Mouse (Mus musculus) hindbrain, embryonic 16.5 days (tissue): ENCODE measurements at regions not wholly inside any gene's neighbourhood (a gene's known extent, or its start where the extent isn't known, plus 50 kb on each side); places are given as distances from the start of the nearest gene placed in this dataset.

Experiments
- ATAC-seq: fragments of 200-750 bp; cut with Nextera tagmentation; 2 replicates; pipeline ENCODE4 v1.8.0; 2017; ENCODE audit warnings: moderate TSS enrichment, moderate library complexity
- H3K27ac ChIP-seq: fragments of 300-500 bp; sonication (generic); 2 replicates; pipeline ENCODE4 v1.5.1; 2014; ENCODE audit warnings: low read depth, mild to moderate bottlenecking, control low read depth, low read length, moderate library complexity
- H3K27me3 ChIP-seq: fragments of 300-500 bp; sonication (generic); replicated peaks from 2 replicates; pipeline ENCODE4 v1.6.1; 2014; ENCODE audit warnings: low read length; ENCODE audit not compliant: control insufficient read depth, insufficient read depth
- H3K36me3 ChIP-seq: fragments of 300-500 bp; sonication (generic); 2 replicates; pipeline ENCODE4 v1.6.1; 2014; ENCODE audit warnings: mild to moderate bottlenecking, low read length, moderate library complexity, mixed read lengths; ENCODE audit not compliant: control insufficient read depth, insufficient read depth
- H3K4me1 ChIP-seq: fragments of 300-500 bp; sonication (generic); 2 replicates; pipeline ENCODE4 v1.6.1; 2014; ENCODE audit warnings: low read depth, low read length; ENCODE audit not compliant: control insufficient read depth, insufficient read depth
- H3K4me2 ChIP-seq: fragments of 300-500 bp; sonication (generic); 2 replicates; pipeline ENCODE4 v1.6.1; 2014; ENCODE audit warnings: mild to moderate bottlenecking, low read length, control low read depth, moderate library complexity
- H3K4me3 ChIP-seq: fragments of 300-500 bp; sonication (generic); 2 replicates; pipeline ENCODE4 v1.5.1; 2014; ENCODE audit warnings: mild to moderate bottlenecking, low read length, control low read depth, moderate library complexity
- H3K9ac ChIP-seq: fragments of 300-500 bp; sonication (generic); 2 replicates; pipeline ENCODE4 v1.6.1; 2014; ENCODE audit warnings: low read depth, mild to moderate bottlenecking, control low read depth, low read length, moderate library complexity
- H3K9me3 ChIP-seq: fragments of 300-500 bp; sonication (generic); 2 replicates; pipeline ENCODE4 v1.6.1; 2014; ENCODE audit warnings: mild to moderate bottlenecking, low read length, moderate library complexity; ENCODE audit not compliant: control insufficient read depth
- WGBS: fragments of 180-500 bp; shearing (Covaris S2); extraction: QIAGEN DNeasy Blood & Tissue Kit; methylation state at CpG from one replicate; pipeline ENCODE4 v1.1.7; 2014; 5-methylcytosine and 5-hydroxymethylcytosine counted together

DNA sequence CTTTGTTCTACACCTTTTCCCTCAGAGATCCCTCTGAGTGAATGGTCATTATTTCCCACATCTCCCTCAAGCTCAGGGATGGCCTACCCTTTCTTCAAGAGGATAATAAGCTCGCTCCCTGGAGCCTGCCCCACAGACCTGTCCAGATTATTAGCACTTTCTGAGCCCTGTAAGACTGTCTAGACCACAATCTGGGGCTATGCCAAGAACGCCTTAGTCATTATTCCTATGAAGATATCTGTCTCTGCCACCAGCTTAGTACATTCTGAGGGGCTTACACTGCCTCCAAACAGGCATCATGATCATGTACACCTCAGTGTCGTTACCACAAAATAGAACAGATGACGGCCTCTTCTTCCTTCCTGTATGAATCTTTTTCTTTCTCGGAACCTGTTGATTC lies 124.9 kb downstream of the Cpeb2 start:
- Histone ChIP-seq H3K4me2 (no peak overlapping the region), H3K4me3 (no peak overlapping the region), H3K27ac (no peak overlapping the region), H3K36me3 (no peaks in the 10 kb centered on the region), H3K4me1 (peaks cover 16% of the 10 kb centered on the region), H3K9ac (no peak overlapping the region), H3K9me3 (no peaks in the 10 kb centered on the region), H3K27me3 (no peaks in the 10 kb centered on the region)
- 92% methylated on average over 5 of the region's 5 CpGs for WGBS
- no peak for ATAC-seq

DNA sequence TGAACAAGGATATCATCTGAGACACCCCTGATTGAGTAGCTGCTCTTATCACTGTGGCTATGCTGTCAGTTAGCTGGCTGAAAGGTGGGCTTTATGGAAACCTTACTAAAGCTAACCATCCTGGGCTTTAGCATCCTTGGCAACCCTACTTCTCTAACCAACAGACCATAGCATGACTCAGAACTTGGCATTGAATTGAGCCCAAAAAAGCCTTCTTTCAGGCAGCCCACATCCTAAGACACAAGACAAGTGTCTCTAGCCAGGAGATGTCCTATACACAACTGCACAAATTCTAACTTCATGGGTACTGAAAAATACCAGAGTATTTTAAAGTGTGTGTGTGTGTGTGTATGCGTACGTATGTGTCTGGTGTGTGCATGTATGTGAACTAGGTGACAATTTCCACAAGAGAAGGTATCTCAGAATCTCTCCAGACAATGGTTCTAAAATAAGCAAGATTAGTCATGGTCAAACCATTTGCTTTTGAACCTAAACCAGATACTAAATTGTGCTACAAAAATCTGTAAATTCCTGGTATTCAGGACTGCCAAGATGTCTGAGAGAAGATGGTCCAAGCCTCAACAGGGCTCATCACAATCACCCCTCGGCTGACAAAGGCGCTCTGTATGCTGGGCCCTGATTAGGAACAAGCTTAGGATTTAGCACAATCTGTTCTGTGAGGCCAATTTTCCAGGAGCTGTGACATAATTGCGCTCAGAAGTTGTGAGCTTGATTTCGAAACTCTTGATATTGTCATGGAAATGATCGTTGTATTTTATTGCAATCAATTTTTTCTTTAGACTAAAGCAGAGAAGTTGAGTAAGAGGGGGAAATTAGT lies 126.2 kb downstream of the Cpeb2 start:
- Histone ChIP-seq H3K9me3 (no peaks in the 10 kb centered on the region), H3K4me1 (peaks cover 11% of the 10 kb centered on the region), H3K27ac (no peak overlapping the region), H3K9ac (no peak overlapping the region), H3K27me3 (no peaks in the 10 kb centered on the region), H3K4me2 (no peak overlapping the region), H3K4me3 (no peak overlapping the region), H3K36me3 (no peaks in the 10 kb centered on the region)
- WGBS: 79% methylated on average over 7 of the region's 7 CpGs
- no peak for ATAC-seq

DNA sequence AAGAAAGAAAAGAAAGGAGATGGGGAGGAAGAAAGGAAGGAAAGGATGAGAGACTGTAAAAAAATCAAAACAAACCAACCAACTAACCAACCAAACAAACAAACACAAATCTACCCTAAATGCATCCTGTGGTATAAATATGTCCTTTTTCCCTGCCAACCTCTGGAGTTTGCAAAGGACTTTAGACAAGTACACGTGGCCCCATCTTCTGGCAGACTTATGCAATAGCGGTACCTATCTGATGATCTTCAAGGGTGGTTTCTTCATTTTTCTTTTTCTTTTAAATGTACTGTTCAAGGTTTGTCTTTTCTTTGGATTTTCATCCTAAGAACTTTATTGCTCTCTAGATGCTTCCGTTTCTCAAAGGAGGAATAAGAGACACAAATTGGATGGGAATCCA lies 127.3 kb downstream of the Cpeb2 start:
- ATAC-seq: no peak
- WGBS: 45% methylated on average over 3 of the region's 3 CpGs
- no peaks in the 10 kb centered on the region for H3K36me3 ChIP-seq
- no peak overlapping the region for H3K27ac ChIP-seq
- no peak overlapping the region for H3K9ac ChIP-seq
- peaks cover 2% of the 10 kb centered on the region; the same call in 1 of the 2 replicates for H3K4me1 ChIP-seq
- H3K4me2 ChIP-seq: no peak overlapping the region
- no peaks in the 10 kb centered on the region for H3K27me3 ChIP-seq
- H3K4me3 ChIP-seq: no peak overlapping the region
- no peaks in the 10 kb centered on the region for H3K9me3 ChIP-seq

DNA sequence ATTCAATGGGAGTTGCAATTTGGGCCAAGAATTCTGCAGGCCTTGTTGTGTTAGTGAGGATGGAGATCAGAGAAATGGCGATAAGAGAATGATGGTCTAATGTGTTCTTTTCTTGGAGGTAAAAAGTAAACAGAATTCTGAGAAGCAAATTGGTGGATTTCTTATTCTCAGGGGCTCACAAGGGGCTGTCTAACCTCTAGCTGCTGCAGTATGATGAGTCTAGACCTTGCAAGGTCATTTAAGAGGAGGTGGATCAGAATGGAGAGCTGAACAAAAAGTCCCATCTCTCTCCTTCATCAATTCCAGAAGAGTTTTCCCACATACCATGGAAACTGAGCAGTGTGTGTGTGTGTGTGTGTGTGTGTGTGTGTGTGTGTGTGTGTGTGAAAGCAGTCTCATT lies 128.1 kb downstream of the Cpeb2 start:
- Histone ChIP-seq H3K27me3 (no peaks in the 10 kb centered on the region), H3K9ac (no peak overlapping the region), H3K4me3 (no peak overlapping the region), H3K27ac (no peak overlapping the region), H3K4me2 (no peak overlapping the region), H3K36me3 (no peaks in the 10 kb centered on the region), H3K4me1 (no peaks in the 10 kb centered on the region), H3K9me3 (no peaks in the 10 kb centered on the region)
- 94% methylated on average over 1 of the region's 1 CpGs for WGBS
- ATAC-seq: no peak

DNA sequence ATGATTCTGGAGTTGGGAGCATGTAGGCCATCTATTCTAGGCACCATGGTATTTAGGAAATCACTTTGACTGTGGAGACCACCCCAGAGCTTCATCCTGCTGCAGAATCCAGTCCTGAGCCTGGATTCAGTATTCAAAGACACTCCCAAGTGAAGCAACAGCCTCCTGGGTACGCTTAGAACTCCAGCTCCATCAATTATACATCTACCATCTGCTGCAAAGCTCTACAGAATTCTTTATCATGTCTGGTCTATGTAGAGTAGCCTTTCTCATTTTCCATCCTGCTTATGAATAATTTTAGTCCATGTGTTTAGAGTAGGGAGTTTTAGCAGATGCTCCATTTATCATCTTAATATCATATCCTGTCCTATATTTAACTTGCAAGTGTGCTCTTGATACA lies 139.4 kb downstream of the Cpeb2 start:
- H3K36me3 ChIP-seq: no peaks in the 10 kb centered on the region
- no peaks in the 10 kb centered on the region for H3K4me1 ChIP-seq
- no peak overlapping the region for H3K4me3 ChIP-seq
- no peaks in the 10 kb centered on the region for H3K9me3 ChIP-seq
- no peak overlapping the region for H3K9ac ChIP-seq
- H3K27ac ChIP-seq: no peak overlapping the region
- no peaks in the 10 kb centered on the region for H3K27me3 ChIP-seq
- 65% methylated on average over 1 of the region's 1 CpGs for WGBS
- no peak overlapping the region for H3K4me2 ChIP-seq
- ATAC-seq: no peak

- H3K4me3 ChIP-seq: no peak overlapping the region
- H3K4me2 ChIP-seq: no peak overlapping the region
- no peaks in the 10 kb centered on the region for H3K4me1 ChIP-seq
- no peaks in the 10 kb centered on the region for H3K36me3 ChIP-seq
- WGBS: 83% methylated on average over 3 of the region's 3 CpGs
- no peak overlapping the region for H3K9ac ChIP-seq
- no peaks in the 10 kb centered on the region for H3K27me3 ChIP-seq
- no peak for ATAC-seq
- H3K9me3 ChIP-seq: no peaks in the 10 kb centered on the region
- H3K27ac ChIP-seq: no peak overlapping the region
These were observed 130.5 kb upstream of the C1qtnf7 start for GRCm38 (mm10) chr5:43384689-43385375.

DNA sequence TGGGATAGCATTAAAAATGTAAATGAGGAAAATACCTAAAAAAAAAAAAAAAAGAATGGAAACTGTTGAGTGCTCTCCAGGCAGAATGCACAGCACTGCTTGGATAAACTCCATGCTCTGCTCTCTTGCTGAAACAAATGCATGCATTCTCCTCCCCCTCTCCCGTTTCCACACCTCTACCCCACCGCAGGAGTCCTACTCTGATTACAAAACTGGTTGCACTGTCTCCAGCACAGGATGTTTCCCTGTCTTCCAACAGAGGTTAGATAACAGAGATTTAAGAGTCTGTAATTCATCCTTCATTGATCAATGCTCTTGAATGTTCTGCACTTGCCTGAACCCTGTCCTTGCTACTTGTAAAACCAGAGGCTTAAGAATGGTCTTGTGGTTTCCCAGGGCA lies 124.3 kb upstream of the C1qtnf7 start:
- no peaks in the 10 kb centered on the region for H3K9me3 ChIP-seq
- no peaks in the 10 kb centered on the region for H3K27me3 ChIP-seq
- 22% methylated on average over 2 of the region's 2 CpGs for WGBS
- no peak for ATAC-seq
- H3K4me2 ChIP-seq: no peak overlapping the region
- no peaks in the 10 kb centered on the region for H3K36me3 ChIP-seq
- no peaks in the 10 kb centered on the region for H3K4me1 ChIP-seq
- no peak overlapping the region for H3K27ac ChIP-seq
- no peak overlapping the region for H3K4me3 ChIP-seq
- no peak overlapping the region for H3K9ac ChIP-seq

GRCm38 (mm10) chr5:43391412-43392029 lies 123.8 kb upstream of the C1qtnf7 start:
- Histone ChIP-seq H3K4me2 (no peak overlapping the region), H3K4me1 (no peaks in the 10 kb centered on the region), H3K9me3 (no peaks in the 10 kb centered on the region), H3K27ac (no peak overlapping the region), H3K36me3 (no peaks in the 10 kb centered on the region), H3K4me3 (no peak overlapping the region), H3K27me3 (no peaks in the 10 kb centered on the region), H3K9ac (no peak overlapping the region)
- 22% methylated on average over 3 of the region's 3 CpGs for WGBS
- peak; percentile 79 for ATAC-seq

DNA sequence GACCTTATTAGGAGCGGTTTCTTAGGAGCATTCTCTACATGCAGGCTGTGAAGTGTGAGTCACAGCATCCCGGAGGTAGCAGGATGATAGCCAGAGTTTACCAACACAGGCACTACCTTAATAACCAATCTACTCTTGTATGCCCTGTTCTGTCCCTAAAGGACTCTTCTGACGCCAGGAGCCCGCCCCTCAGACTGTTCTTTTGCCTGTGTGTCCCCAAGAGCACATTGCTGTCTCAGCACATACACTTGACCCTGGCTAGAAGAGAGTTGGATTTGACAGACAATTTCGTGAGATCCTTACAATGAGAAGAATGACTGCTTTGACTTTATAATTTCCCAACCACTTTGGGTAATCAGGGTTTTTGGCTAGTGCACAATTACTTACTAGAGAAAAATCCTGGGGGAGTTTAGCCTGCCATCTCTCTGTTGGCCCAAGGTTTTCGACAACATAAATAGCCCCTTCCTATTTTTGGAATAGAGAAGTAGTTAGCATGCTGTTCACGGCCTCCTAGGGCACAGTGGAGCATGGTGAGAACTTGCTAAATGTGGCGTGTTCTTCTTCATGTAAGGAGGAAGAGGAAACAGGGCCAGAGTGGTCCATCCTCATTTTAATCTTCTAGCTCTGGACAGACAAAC lies 122.3 kb upstream of the C1qtnf7 start:
- Histone ChIP-seq H3K27ac (no peak overlapping the region), H3K4me3 (no peak overlapping the region), H3K36me3 (no peaks in the 10 kb centered on the region), H3K4me1 (no peaks in the 10 kb centered on the region), H3K9ac (no peak overlapping the region), H3K27me3 (no peaks in the 10 kb centered on the region), H3K4me2 (no peak overlapping the region), H3K9me3 (no peaks in the 10 kb centered on the region)
- peak; percentile 72 for ATAC-seq
- 63% methylated on average over 8 of the region's 8 CpGs for WGBS
